Mouse (Mus musculus) small intestine, adult 2 months (tissue): ENCODE data around the gene Nkrf.

Experiments
- CTCF ChIP-seq: fragments of 200-500 bp; IDR thresholded peaks from 2 replicates; pipeline ENCODE4 v1.5.1; 2012; ENCODE audit warnings: low read depth, mild to moderate bottlenecking, control low read depth, inconsistent platforms, low read length, moderate library complexity, mixed read lengths; ENCODE audit not compliant: insufficient replicate concordance, insufficient read length; ENCODE audit errors: extremely low read depth
- POLR2A ChIP-seq: fragments of 200-500 bp; IDR thresholded peaks from 2 replicates; pipeline ENCODE4 v1.6.1; 2012; ENCODE audit warnings: low read depth, mild to moderate bottlenecking, control low read depth, inconsistent platforms, low read length, moderate library complexity

- TF ChIP-seq POLR2A: no peak
- no peak for TF ChIP-seq CTCF
Measured at GRCm38 (mm10) chrX:36847152-36847551, 55.5 kb downstream of the Nkrf start.
